Comparison of ENCODE assay signal across 11 mouse cellular contexts in the genomic region with DNA sequence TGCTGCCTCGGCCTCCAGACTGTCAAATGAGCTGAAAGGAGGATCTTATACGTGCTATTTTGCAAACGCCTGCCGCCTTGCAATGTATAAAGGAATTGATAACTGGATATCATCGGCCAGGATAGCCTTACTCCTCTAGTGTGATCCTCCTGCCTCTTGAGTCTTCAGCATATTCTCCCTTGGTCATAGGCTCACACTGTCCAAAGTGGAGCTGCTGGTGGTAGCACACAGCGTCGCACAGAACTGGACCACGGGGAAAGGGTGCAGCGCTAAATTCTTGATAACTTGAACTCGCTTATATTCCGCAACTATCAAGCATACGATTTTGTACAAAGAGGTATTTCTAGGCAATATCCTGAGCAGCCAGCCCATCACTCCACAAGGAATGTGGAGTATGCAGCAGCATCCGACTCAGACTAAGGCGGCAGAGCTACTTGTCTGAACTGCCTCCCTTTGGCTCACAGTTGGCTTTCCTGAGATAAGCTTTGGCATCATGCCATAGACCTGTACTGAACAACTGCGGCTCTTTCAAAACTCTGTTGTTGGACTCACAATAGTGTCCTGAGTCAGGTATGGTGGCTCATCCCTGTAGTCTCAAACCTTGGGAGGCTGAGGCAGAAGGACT. TPM values are rescaled to one million over a fixed set of nuclear protein-coding genes. Genes with fewer than 3 reads are reported as not detected.
DNase-seq lines count a peak whose midpoint lies in the region; ATAC-seq and TF ChIP-seq lines count a peak whose summit lies in the region.
"Had no signal": no experiment of that assay in that cellular context is flagged by ENCODE, and none has a peak within 500 bp of the region (broad histone marks: within the 10 kb centered on the region; RNA-seq: fewer than 3 reads in every experiment).

No protein-coding gene starts in this region.

- 0 out of 2 replicates have a peak overlapping the region, but pooled peaks have one; percentile 21 for H3K4me2 ChIP-seq in hindbrain, postnatal 0 days (ENCODE audit: low read depth, low read length)
- no peak overlapping the region for H3K4me2 ChIP-seq in hindbrain, embryonic 14.5 days (replicated peaks)
- H3K4me2 ChIP-seq in neural tube, embryonic 15.5 days = no peak overlapping the region
- H3K4me2 ChIP-seq: embryonic facial prominence, embryonic 15.5 days had no signal

- no peak overlapping the region for H3K27ac ChIP-seq in hindbrain, postnatal 0 days
- no peak overlapping the region for H3K27ac ChIP-seq in hindbrain, embryonic 14.5 days
- H3K27ac ChIP-seq in neural tube, embryonic 15.5 days (replicated peaks) = no peak overlapping the region
- H3K27ac ChIP-seq in small intestine, adult 2 months (ENCODE audit: insufficient read depth, low read depth, low read length) = peak overlapping the region; percentile 82; the same call in 1 of the 2 replicates
- H3K27ac ChIP-seq: embryonic facial prominence, embryonic 15.5 days; left cerebral cortex, adult 2 months had no signal

- peak; percentile 5 for DNase-seq in hindbrain, postnatal 0 days (ENCODE audit: low spot score)
- DNase-seq in hindbrain, embryonic 14.5 days (ENCODE audit: low spot score) = no peak
- peak; percentile 16 for DNase-seq in neural tube, embryonic 10.5 days (ENCODE audit: extremely low spot score, low spot score)
- DNase-seq in heart, postnatal 4 days = peak; percentile 27
- DNase-seq in frontal cortex, postnatal 14 days (ENCODE audit: low spot score in 2 of 2) = no peak
- DNase-seq: cerebellum, adult 9-10 months; thymus, postnatal 4 days had no signal

- no peak for ATAC-seq in hindbrain, postnatal 0 days
- ATAC-seq in hindbrain, embryonic 14.5 days (ENCODE audit: low FRiP score) = no peak
- ATAC-seq in neural tube, embryonic 15.5 days (ENCODE audit: low FRiP score) = no peak

- WGBS in hindbrain, postnatal 0 days = 83% methylated on average over 15 of the region's 15 CpGs
- 83% methylated on average over 15 of the region's 15 CpGs for WGBS in hindbrain, embryonic 14.5 days
- WGBS in neural tube, embryonic 15.5 days = 84% methylated on average over 15 of the region's 15 CpGs
- 46% methylated on average over 15 of the region's 15 CpGs for WGBS in small intestine, adult 2 months

- no peak for TF ChIP-seq POLR2A in small intestine, adult 2 months (IDR thresholded peaks at IDR 0.05; ENCODE audit: low read depth, low read length)

- no peaks in the 10 kb centered on the region for H3K36me3 ChIP-seq in hindbrain, postnatal 0 days (ENCODE audit: insufficient read depth, low read length)
- H3K36me3 ChIP-seq in hindbrain, embryonic 14.5 days (replicated peaks; ENCODE audit: control insufficient read depth, insufficient read depth) = no peaks in the 10 kb centered on the region
- H3K36me3 ChIP-seq in neural tube, embryonic 15.5 days = no peaks in the 10 kb centered on the region
- 0 out of 2 replicates have a peak, but pooled peaks cover 8% of the 10 kb centered on the region for H3K36me3 ChIP-seq in small intestine, adult 2 months (ENCODE audit: control insufficient read depth, insufficient read depth, low read length)

- H3K27me3 ChIP-seq in hindbrain, postnatal 0 days (ENCODE audit: insufficient read depth, low read length) = no peaks in the 10 kb centered on the region
- no peaks in the 10 kb centered on the region for H3K27me3 ChIP-seq in hindbrain, embryonic 14.5 days (ENCODE audit: control insufficient read depth, insufficient read depth, low read length)
- H3K27me3 ChIP-seq in neural tube, embryonic 15.5 days (replicated peaks) = no peaks in the 10 kb centered on the region
- no peaks in the 10 kb centered on the region for H3K27me3 ChIP-seq in small intestine, adult 2 months (ENCODE audit: control insufficient read depth, insufficient read depth, low read length)
- H3K27me3 ChIP-seq: embryonic facial prominence, embryonic 15.5 days had no signal

- no peak for TF ChIP-seq CTCF in hindbrain, postnatal 0 days (IDR thresholded peaks at IDR 0.05; ENCODE audit: low read depth)
- no peak for TF ChIP-seq CTCF in small intestine, adult 2 months (IDR thresholded peaks at IDR 0.05; ENCODE audit: extremely low read depth, insufficient read length, insufficient replicate concordance, low read depth, low read length)

- H3K9me3 ChIP-seq in hindbrain, postnatal 0 days (ENCODE audit: low read length) = no peaks in the 10 kb centered on the region
- no peaks in the 10 kb centered on the region for H3K9me3 ChIP-seq in hindbrain, embryonic 14.5 days (ENCODE audit: control insufficient read depth, low read length)
- H3K9me3 ChIP-seq in neural tube, embryonic 15.5 days (replicated peaks) = no peaks in the 10 kb centered on the region
- H3K9me3 ChIP-seq: embryonic facial prominence, embryonic 15.5 days had no signal

- H3K9ac ChIP-seq in hindbrain, postnatal 0 days (replicated peaks; ENCODE audit: low read length) = no peak overlapping the region
- H3K9ac ChIP-seq in hindbrain, embryonic 14.5 days = no peak overlapping the region
- no peak overlapping the region for H3K9ac ChIP-seq in neural tube, embryonic 15.5 days (replicated peaks)
- H3K9ac ChIP-seq: embryonic facial prominence, embryonic 15.5 days had no signal

- no peaks in the 10 kb centered on the region for H3K4me1 ChIP-seq in hindbrain, postnatal 0 days (ENCODE audit: insufficient read depth, low read length)
- peaks cover 10% of the 10 kb centered on the region; the same call in 1 of the 2 replicates for H3K4me1 ChIP-seq in hindbrain, embryonic 14.5 days (replicated peaks; ENCODE audit: control insufficient read depth, insufficient read depth, low read length)
- H3K4me1 ChIP-seq in neural tube, embryonic 15.5 days = peaks cover 7% of the 10 kb centered on the region
- H3K4me1 ChIP-seq in small intestine, adult 2 months (ENCODE audit: control insufficient read depth, insufficient read depth, insufficient read length, low read length) = peaks cover 26% of the 10 kb centered on the region

- no peak overlapping the region for H3K4me3 ChIP-seq in hindbrain, postnatal 0 days (ENCODE audit: low read length)
- no peak overlapping the region for H3K4me3 ChIP-seq in hindbrain, embryonic 14.5 days (replicated peaks; ENCODE audit: low read length)
- no peak overlapping the region for H3K4me3 ChIP-seq in neural tube, embryonic 15.5 days (replicated peaks)
- H3K4me3 ChIP-seq in small intestine, adult 2 months (ENCODE audit: low read depth, low read length) = no peak overlapping the region; the same call in 1 of the 2 replicates
- H3K4me3 ChIP-seq: embryonic facial prominence, embryonic 15.5 days; left cerebral cortex, adult 2 months had no signal

RNA-seq across cellular contexts. Expression of a gene that starts 18.9 kb away (rescaled TPM):
- 14.3 and 20.6 TPM in 2 replicates for total RNA-seq in hindbrain, postnatal 0 days (2014; rRNA removed)
- 24.3 and 28.1 TPM in 2 replicates for polyA plus RNA-seq in hindbrain, postnatal 0 days (2015; fragmentation: Nextera tagmentation; extraction: Ambion mirVana)
- 17.5 and 20.2 TPM in 2 replicates for polyA plus RNA-seq in hindbrain, embryonic 14.5 days (2014; fragmentation: Nextera tagmentation; extraction: Ambion mirVana)
- polyA plus RNA-seq in neural tube, embryonic 15.5 days (2015; fragmentation: Nextera tagmentation; extraction: Ambion mirVana) = 15.9 and 25.3 TPM in 2 replicates
- total RNA-seq in heart, postnatal 4 days (2021) = 10 to 100 TPM; 17.1 to 18.7 TPM
- 32.1 and 47.0 TPM in 2 replicates for polyA plus RNA-seq in small intestine, adult 2 months (2012; rRNA removed)

Comparison
In these comparisons a context has a peak if more than half of its experiments do, and no peak if none do; other contexts are left out.
1. DNase-seq: peak in hindbrain, postnatal 0 days (single experiment), neural tube, embryonic 10.5 days (single experiment) and heart, postnatal 4 days (single experiment); none in hindbrain, embryonic 14.5 days (single experiment) and frontal cortex, postnatal 14 days (0 of 2).